Comparison of ENCODE assay signal across 8 mouse cellular contexts in genomic region chr2:124089813-124090230, GRCm38 (mm10). TPM values are rescaled to one million over a fixed set of nuclear protein-coding genes. Genes with fewer than 3 reads are reported as not detected.
A peak's percentile ranks its signal among the peaks of the same experiment; 100 is the strongest.
DNase-seq lines count a peak whose midpoint lies in the region; ATAC-seq and TF ChIP-seq lines count a peak whose summit lies in the region.

Gene Sema6d, plus strand, starts transcription at chr2:124089969.

- no peak for TF ChIP-seq CTCF in left cerebral cortex, adult 2 months (IDR thresholded peaks at IDR 0.05)

- peaks cover 11% of the 10 kb centered on the region for H3K27me3 ChIP-seq in neural tube, embryonic 11.5 days (ENCODE audit: control insufficient read depth, insufficient read depth, low read length)
- peaks cover 48% of the 10 kb centered on the region for H3K27me3 ChIP-seq in embryonic facial prominence, embryonic 14.5 days (replicated peaks; ENCODE audit: control insufficient read depth, insufficient read depth, low read length)

- peak within 1 kb of the TSS; percentile 39; the same call in 1 of the 2 replicates for H3K27ac ChIP-seq in neural tube, embryonic 11.5 days (ENCODE audit: low read depth, low read length)
- no peak within 1 kb of the TSS for H3K27ac ChIP-seq in embryonic facial prominence, embryonic 14.5 days (replicated peaks; ENCODE audit: low read depth, low read length)
- H3K27ac ChIP-seq in left cerebral cortex, adult 2 months = peak within 1 kb of the TSS; percentile 86

- no peak for DNase-seq in neural tube, embryonic 11.5 days (ENCODE audit: low spot score)
- DNase-seq in neural tube, embryonic 10.5 days (ENCODE audit: extremely low spot score, low spot score) = no peak
- DNase-seq in embryonic facial prominence, embryonic 14.5 days (ENCODE audit: low spot score) = no peak
- DNase-seq in heart, postnatal 10 days = peak; percentile 9 to 16
- peak; percentile 51 to 56 for DNase-seq in left cerebral cortex, adult 2 months (ENCODE audit: extremely low spot score in 1 of 2, low spot score in 2 of 2)
- DNase-seq in c-Kit-positive CD71-positive TER-119-positive erythroid progenitor cells, embryonic 14.5 days (ENCODE audit: low spot score) = no peak
- no peak for DNase-seq in retina, embryonic 14.5 days (ENCODE audit: low spot score)

- no peaks in the 10 kb centered on the region for H3K4me1 ChIP-seq in neural tube, embryonic 11.5 days (ENCODE audit: control insufficient read depth, insufficient read depth, low read length)
- H3K4me1 ChIP-seq in embryonic facial prominence, embryonic 14.5 days (ENCODE audit: control insufficient read depth, insufficient read depth, low read length) = peaks cover 7% of the 10 kb centered on the region; the same call in 1 of the 2 replicates

- peak within 1 kb of the TSS; percentile 56 for H3K4me3 ChIP-seq in neural tube, embryonic 11.5 days (ENCODE audit: low read depth, low read length)
- peak within 1 kb of the TSS; percentile 48 for H3K4me3 ChIP-seq in embryonic facial prominence, embryonic 14.5 days (ENCODE audit: low read depth, low read length)
- H3K4me3 ChIP-seq in left cerebral cortex, adult 2 months = peak within 1 kb of the TSS; percentile 74

- H3K4me2 ChIP-seq in neural tube, embryonic 11.5 days (ENCODE audit: low read depth) = peak within 1 kb of the TSS; percentile 98
- H3K4me2 ChIP-seq in embryonic facial prominence, embryonic 14.5 days (ENCODE audit: low read depth, low read length) = peak within 1 kb of the TSS; percentile 93

- no peaks in the 10 kb centered on the region for H3K9me3 ChIP-seq in neural tube, embryonic 11.5 days (ENCODE audit: control insufficient read depth, low read length)
- H3K9me3 ChIP-seq in embryonic facial prominence, embryonic 14.5 days (ENCODE audit: control insufficient read depth, low read length) = no peaks in the 10 kb centered on the region

- no peaks in the 10 kb centered on the region for H3K36me3 ChIP-seq in neural tube, embryonic 11.5 days (ENCODE audit: control insufficient read depth, insufficient read depth, low read length)
- no peaks in the 10 kb centered on the region for H3K36me3 ChIP-seq in embryonic facial prominence, embryonic 14.5 days (ENCODE audit: control insufficient read depth, insufficient read depth, low read length)

- peak; percentile 74 for ATAC-seq in neural tube, embryonic 11.5 days (ENCODE audit: insufficient read depth, low FRiP score, low TSS enrichment)
- ATAC-seq in embryonic facial prominence, embryonic 14.5 days (ENCODE audit: low read depth) = no peak
- peak; percentile 31; the same call in 1 of the 2 replicates for ATAC-seq in megakaryocyte progenitor cell, adult 5-6 weeks (replicated peaks; ENCODE audit: poor library complexity)

- peak within 1 kb of the TSS; percentile 69 for H3K9ac ChIP-seq in neural tube, embryonic 11.5 days (ENCODE audit: low read length)
- H3K9ac ChIP-seq in embryonic facial prominence, embryonic 14.5 days (ENCODE audit: low read depth, low read length) = peak within 1 kb of the TSS; percentile 37

- intact Hi-C loops in heart, postnatal 10 days (cut with DNase I) = loop anchor here (10.0 kb wide), 1 partner anchor 775 kb away; no protein-coding TSS in a partner anchor
- intact Hi-C loops in left cerebral cortex, adult 2 months (cut with DNase I) = loop anchor here (5.0 kb wide), 3 partner anchors 778 to 1117 kb away; no protein-coding TSS in a partner anchor

- 2% methylated on average over 28 of the region's 29 CpGs for WGBS in neural tube, embryonic 11.5 days
- WGBS in embryonic facial prominence, embryonic 14.5 days = 2% methylated on average over 19 of the region's 29 CpGs

RNA-seq across cellular contexts. Expression of gene Sema6d, which starts in this region (rescaled TPM):
- polyA plus RNA-seq in neural tube, embryonic 11.5 days (2014; fragmentation: Nextera tagmentation; extraction: Ambion mirVana) = 27.9 and 28.1 TPM in 2 replicates
- 14.6 and 16.2 TPM in 2 replicates for polyA plus RNA-seq in embryonic facial prominence, embryonic 14.5 days (2014; fragmentation: Nextera tagmentation; extraction: Ambion mirVana)
- total RNA-seq in heart, postnatal 10 days (2021) = 10 to 100 TPM; 31.3 to 45.5 TPM
- total RNA-seq in left cerebral cortex, adult 2 months (2021) = 10 to 100 TPM; 45.3 to 50.4 TPM
- total RNA-seq in megakaryocyte progenitor cell, adult 5-6 weeks (2015) = 0.12 TPM in 1 of 2 replicates, not detected in the other
- 0.03 TPM in 1 of 2 replicates, not detected in the other for total RNA-seq in megakaryocyte progenitor cell, adult 5-6 weeks (2017)

Comparison
In these comparisons a context has a peak if more than half of its experiments do, and no peak if none do; other contexts are left out.
1. RNA of gene Sema6d (total RNA-seq): 45.3 to 50.4 TPM in left cerebral cortex, adult 2 months and 31.3 to 45.5 TPM in heart, postnatal 10 days; 0.03 to 0.12 TPM in megakaryocyte progenitor cell, adult 5-6 weeks; every median in the first group is over 10 times any median in the second.
2. Peak in ATAC-seq in megakaryocyte progenitor cell, adult 5-6 weeks; RNA of the gene not detected or under 1 TPM.
3. DNase-seq: peak in heart, postnatal 10 days (2 of 2) and left cerebral cortex, adult 2 months (2 of 2); none in neural tube, embryonic 11.5 days (single experiment), neural tube, embryonic 10.5 days (single experiment), embryonic facial prominence, embryonic 14.5 days (single experiment), c-Kit-positive CD71-positive TER-119-positive erythroid progenitor cells, embryonic 14.5 days (single experiment) and retina, embryonic 14.5 days (single experiment).
4. Peak in every context shown above with its lines, with median percentiles within 50 percentile points of each other: H3K4me3 ChIP-seq.